Mouse (Mus musculus) testis, adult 2 months (tissue): ENCODE results near the gene Nhlrc4.

Source experiments
- CTCF ChIP-seq: fragments of 200-500 bp; IDR thresholded peaks from 2 replicates; pipeline ENCODE4 v1.5.1; 2012; ENCODE audit warnings: low read depth, mild to moderate bottlenecking, inconsistent platforms, low read length, moderate library complexity; ENCODE audit not compliant: control insufficient read depth, insufficient read depth, insufficient replicate concordance
- POLR2A ChIP-seq: fragments of 200-500 bp; IDR thresholded peaks from 2 replicates; pipeline ENCODE4 v1.6.1; 2012; ENCODE audit warnings: low read depth, mild to moderate bottlenecking, inconsistent platforms, low read length, moderate library complexity; ENCODE audit not compliant: control insufficient read depth

GRCm38 (mm10) chr17:25941511-25942241 lies 3.1 kb downstream of the Nhlrc4 start:
- TF ChIP-seq CTCF (no peak), POLR2A (peak; percentile 68)
